Mouse (Mus musculus): ENCODE data around the gene Fhl1. TPM values are rescaled to one million over a fixed set of nuclear protein-coding genes. Genes with fewer than 3 reads are reported as not detected.

Fhl1 gene
- 1,000 to 10,000 TPM in 1 of 2 experiments, 100 to 1,000 TPM in 1; 727 to 1,109 TPM for total RNA-seq (2021)
- long read RNA-seq, experiment 1, transcript Fhl1-204 (6 exons, 2,283 nt), result major isoform, 186 of 317 reads
- long read RNA-seq, experiment 1, partial matches to known transcripts, result 15 of 317 reads
- long read RNA-seq, experiment 1, other reads (novel, unspliced or antisense), result 114 of 317 reads
- long read RNA-seq, experiment 2, transcript Fhl1-204 (6 exons, 2,283 nt), result major isoform, 405 of 635 reads
- long read RNA-seq, experiment 2, partial matches to known transcripts, result 37 of 635 reads
- long read RNA-seq, experiment 2, other reads (novel, unspliced or antisense), result 188 of 635 reads

- intact Hi-C loops (cut with DNase I), result loop anchor here (5.0 kb wide), 1 partner anchor 64 kb away; no protein-coding TSS in a partner anchor
- peak; percentile 15 to 33 for DNase-seq
Measured at GRCm38 (mm10) chrX:56731306-56732201, at the start of gene Fhl1. Fhl1 (plus strand) TSS chrX:56731787.

- no peak for DNase-seq
- intact Hi-C loops (cut with DNase I), result no loop called here
Measured at GRCm38 (mm10) chrX:56682156-56682720, 49.3 kb upstream of the Fhl1 start.

DNA sequence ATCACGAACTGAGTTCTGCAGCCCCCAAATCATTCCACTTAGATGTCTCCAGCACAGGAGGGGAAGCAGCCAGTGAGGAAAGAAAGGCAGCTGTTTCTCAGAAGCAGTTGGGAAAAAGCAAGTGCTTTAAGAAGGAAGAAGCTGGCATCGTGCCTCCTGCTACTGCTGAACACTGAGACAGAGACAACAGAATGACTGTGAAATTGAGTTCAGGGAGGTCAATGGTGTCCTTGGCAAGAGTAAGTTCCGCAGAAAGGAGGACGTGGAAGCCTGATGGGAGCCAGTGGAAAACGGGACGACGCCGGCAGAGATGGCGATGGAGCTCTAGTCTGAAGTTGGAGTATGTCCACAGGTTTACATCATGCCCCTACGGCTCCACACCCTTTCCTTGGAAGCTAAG lies 48.1 kb upstream of the Fhl1 start:
- peak in 1 of 2 experiments; percentile 6 for DNase-seq
- intact Hi-C loops (cut with DNase I), result no loop called here

DNA sequence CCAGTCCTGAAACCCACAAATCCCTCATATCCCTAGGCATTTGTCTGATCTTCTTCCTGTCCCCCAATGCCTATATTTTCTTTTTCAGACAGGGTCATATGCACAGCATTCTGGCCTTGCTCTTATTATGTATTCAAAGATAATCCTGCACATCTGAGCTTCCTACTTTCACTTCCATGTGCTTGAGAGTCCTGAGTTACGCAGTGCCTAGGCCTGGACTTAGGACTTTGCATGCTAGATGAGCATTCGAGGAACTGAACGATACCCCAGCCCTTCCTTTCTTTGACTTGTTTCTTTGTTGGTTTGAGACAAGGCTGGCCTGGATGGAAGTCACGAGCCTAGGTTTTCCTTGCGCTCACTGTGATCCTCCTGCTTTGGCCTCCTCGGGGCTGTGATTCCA lies 39.0 kb upstream of the Fhl1 start:
- no peak for DNase-seq
- intact Hi-C loops (cut with DNase I), result no loop called here

GRCm38 (mm10) chrX:56694539-56694938 lies 37.0 kb upstream of the Fhl1 start:
- intact Hi-C loops (cut with DNase I), result no loop called here
- DNase-seq, result no peak

GRCm38 (mm10) chrX:56697199-56697780 lies 34.3 kb upstream of the Fhl1 start:
- DNase-seq, result no peak
- intact Hi-C loops (cut with DNase I), result no loop called here

- no peak for DNase-seq
- intact Hi-C loops (cut with DNase I), result no loop called here
Measured at GRCm38 (mm10) chrX:56697886-56698285, 33.7 kb upstream of the Fhl1 start.

DNA sequence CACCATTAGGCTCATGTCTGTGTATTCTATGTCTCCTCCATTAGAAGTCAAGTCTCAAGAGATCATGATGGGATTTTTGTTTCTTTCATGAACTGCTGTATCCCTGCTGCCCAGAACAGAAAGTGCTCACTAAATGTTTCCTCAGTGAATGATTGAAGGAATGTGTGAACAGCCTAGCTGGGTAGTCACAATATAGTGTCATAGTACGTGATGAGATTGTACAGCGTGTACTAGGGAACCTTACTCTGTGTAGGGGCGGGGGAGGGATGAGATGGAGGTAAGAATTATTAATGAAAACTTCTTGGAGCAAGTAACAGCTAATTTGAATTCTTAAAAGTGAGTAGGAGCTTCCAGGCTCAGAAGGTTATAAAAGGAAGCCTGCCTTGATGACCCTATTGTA lies 30.3 kb upstream of the Fhl1 start:
- intact Hi-C loops (cut with DNase I), result no loop called here
- no peak for DNase-seq

DNA sequence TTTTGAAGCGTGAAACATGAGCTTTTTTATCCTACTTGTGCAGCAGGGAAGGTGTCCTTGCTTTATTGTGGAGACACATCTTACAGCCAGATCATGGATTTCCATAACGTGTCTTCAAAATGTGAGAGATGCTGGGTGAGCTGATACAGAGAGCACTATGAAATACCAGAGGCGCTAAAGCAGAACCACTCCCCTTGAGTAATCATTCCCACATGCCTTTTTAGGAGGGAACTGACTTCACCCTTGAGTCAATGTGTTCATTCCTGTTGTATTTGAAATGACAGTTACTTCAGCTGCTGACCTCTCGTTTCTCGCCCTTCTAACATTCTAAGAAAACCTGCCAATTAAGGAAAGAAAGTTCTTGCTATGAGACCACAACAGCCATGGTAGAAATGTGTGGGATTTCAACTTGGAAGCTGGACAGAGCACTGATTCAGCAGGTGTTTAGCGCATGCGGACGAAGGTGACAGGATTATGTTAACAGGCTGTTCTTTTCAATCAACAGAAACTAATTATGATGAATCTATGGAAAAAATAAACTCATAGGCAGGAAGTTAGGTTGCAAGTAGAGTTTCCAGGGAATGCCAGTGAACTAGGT lies 27.5 kb upstream of the Fhl1 start:
- DNase-seq, result no peak
- intact Hi-C loops (cut with DNase I), result no loop called here

DNA sequence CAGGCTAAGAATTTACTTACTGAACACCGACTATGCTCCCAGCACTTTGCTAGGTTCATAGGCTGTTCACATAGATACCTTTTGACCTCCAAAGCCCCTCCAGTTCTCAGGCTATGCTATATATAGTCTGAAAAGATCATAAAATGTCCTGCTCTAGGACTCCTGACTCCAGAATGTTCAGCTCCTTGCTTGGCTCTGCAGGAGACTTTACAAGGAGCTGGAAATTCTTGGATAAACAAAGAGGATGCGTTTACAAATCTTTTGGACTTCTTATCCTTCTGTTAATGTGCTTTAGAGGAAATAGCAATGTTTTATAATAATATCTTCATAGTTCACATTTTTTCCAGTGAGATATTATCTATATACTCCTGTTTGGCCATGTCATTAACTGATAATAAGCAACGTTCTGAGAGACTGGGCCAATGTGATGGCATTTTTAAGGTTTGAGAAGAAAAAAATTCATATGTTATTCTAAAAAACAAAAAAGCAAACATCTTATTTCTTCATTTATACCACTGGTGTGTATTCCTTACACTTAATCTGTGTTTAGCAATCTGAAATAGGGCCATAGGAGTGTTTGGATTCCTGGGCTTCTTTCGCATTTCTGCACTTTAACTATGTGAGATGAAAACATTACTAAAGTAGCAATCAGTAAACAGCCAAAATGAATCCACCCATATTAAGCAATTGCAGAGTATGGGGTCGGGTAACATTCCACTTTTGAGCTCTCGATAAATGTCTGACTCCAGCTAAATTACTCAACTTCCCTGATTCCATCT lies 22.8 kb upstream of the Fhl1 start:
- DNase-seq, result no peak
- intact Hi-C loops (cut with DNase I), result no loop called here

DNA sequence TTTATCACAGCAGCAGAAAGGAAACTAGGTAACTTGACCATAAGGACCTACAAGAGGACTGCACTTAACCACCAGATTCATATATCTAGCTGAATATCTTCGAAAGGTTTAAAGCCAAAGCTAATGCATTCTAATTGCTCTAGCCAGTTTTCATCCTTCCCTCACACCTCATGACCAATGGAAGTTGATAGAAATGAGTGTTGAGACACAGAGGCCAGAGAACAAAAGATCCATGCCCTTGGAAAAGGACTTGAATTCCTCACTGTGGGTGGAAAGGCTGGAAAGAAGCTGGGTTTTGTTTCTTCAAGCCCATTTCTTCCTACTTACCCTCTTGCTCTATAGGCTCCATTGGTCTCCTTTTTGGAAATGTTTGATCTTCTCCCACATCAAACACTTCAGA lies 21.1 kb upstream of the Fhl1 start:
- no peak for DNase-seq
- intact Hi-C loops (cut with DNase I), result no loop called here

- intact Hi-C loops (cut with DNase I), result no loop called here
Measured at GRCm38 (mm10) chrX:56712666-56713065, 18.9 kb upstream of the Fhl1 start.

DNA sequence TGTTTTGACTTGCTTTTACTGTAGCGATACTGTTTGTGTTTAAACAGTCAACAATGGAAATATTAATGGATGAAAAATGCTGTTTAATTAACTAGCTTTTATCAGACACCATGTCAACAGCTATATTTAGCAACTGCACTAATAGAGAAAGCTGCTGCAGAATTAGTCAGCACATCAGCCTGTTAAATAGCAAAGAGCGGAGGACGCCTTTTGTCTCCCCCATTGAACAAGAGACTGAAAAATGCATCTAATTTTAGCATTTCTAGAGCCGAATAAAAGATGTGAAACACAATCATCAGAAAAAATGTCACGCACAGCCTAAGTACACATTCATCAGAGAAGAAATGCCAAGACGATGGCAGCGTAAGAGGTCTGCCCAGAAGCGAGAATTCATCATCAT lies 9.0 kb upstream of the Fhl1 start:
- DNase-seq, result no peak
- intact Hi-C loops (cut with DNase I), result no loop called here

More at GRCm38 (mm10) chrX:56712666-56713065, 18.9 kb upstream of the Fhl1 start:
- no peak for DNase-seq

DNA sequence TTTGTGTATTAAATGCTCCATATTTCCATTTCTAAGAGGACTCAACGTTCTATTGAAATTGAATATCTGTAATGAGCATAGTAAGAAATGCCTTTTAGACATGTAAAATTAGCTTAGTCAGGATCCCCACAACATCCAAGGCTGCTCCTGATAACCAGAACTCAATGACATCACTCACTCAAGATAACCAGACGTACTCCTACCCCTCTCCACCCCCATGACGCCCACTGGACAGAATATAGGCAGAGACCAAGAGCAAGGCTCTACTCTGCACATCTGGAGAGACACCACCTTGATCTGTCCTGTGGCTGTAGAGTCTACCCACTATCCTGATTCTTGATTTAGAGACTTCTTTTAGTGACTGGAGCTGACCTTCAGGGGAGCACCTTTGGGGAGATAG lies 3.1 kb upstream of the Fhl1 start:
- no peak for DNase-seq
- intact Hi-C loops (cut with DNase I), result no loop called here

GRCm38 (mm10) chrX:56730828-56731305 lies 720 bp upstream of the Fhl1 start:
- DNase-seq, result no peak
- intact Hi-C loops (cut with DNase I), result loop anchor here (5.0 kb wide), 1 partner anchor 64 kb away; no protein-coding TSS in a partner anchor

DNA sequence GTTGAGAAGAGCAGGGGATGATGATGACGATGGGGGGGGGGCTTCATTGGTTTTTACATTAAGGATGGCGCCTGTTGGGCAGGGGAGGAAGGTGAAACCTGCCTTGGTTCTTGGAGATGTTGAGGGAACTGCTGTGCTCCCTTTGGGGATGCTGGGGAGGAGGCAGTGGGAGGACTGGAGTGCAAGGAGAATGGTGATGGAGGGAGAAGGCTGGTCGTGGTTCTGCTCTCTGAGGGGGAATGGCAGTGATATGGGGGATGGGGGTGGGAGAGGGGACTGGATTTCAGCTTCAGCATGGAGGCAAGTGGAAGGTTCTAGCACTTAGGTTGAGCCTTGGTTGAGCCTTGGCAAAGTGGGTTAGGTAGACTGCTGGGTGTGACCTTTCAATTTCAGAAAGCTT lies 814 bp downstream of the Fhl1 start:
- intact Hi-C loops (cut with DNase I), result loop anchor here (5.0 kb wide), 1 partner anchor 65 kb away; no protein-coding TSS in a partner anchor
- no peak for DNase-seq

DNA sequence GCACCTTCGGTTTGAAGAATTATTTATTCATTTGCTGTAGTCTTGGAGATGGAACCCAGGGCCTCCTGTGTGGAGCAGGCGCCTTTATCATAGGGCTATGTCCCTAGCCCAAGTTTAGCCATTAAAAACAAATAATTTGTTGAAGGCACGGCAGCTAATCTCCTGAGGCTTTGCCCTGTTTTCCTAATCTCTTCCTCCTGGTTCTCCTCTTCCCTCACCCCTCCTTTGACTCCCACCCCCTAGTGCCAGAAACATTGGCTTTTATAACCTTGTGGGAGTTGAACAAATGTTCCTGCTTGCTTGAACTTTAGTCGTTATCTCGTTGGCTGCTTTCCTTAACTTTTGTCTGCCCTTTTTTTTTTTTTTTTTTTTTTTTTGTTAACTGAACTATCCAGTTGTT lies 2.8 kb downstream of the Fhl1 start:
- no peak for DNase-seq
- intact Hi-C loops (cut with DNase I), result loop anchor here (5.0 kb wide), 1 partner anchor 67 kb away; no protein-coding TSS in a partner anchor

- intact Hi-C loops (cut with DNase I), result no loop called here
- DNase-seq, result no peak
Measured at GRCm38 (mm10) chrX:56736226-56736625, 4.6 kb downstream of the Fhl1 start.

DNA sequence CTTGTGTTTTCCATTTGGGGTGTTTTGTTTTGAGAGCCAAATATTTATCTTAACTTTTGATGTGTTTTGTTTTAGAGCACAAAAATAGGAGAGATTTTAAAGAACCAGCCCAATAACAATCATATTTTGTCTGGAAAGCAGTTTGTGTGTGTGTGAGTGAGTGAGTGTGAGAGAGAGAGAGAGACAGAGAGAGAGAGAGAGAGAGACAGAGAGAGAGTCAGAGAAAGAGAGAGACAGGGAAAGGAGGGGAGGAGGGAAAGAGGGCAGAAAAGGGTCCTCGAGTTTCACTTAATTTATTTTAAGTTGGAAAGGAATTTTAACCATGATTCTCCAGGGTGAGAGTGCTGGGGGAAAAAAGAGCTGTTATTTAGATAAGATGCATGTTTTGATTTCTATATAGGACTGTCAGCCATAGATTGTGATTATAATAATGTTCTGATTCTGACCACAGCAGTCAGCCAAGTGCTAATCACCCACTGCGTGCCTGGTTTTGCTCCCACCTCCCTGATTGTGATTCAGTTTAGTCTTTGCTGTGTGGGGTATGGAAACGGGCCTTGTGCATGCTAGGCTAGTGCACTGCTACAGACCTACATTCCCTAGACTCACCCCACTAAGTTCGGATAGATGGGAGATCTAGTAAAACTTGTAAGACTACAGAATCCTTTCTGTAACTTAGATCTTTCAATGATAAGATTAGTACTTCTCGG lies 6.4 kb downstream of the Fhl1 start:
- DNase-seq, result no peak
- intact Hi-C loops (cut with DNase I), result no loop called here
